Mouse (Mus musculus) right cerebral cortex, postnatal 36 days (tissue): ENCODE measurements at regions not wholly inside any gene's neighbourhood (a gene's known extent, or its start where the extent isn't known, plus 50 kb on each side); places are given as distances from the start of the nearest gene placed in this dataset.
A peak's percentile ranks its signal among the peaks of the same experiment; 100 is the strongest.

Source experiments
- DNase-seq, 2 experiments: peaks; one replicate each; pipeline ENCODE4 v3.0.0; 2022; ENCODE audit warnings: low spot score in 2 of 2, mixed read lengths in 1 of 2

GRCm38 (mm10) chr1:78050231-78050630, 146.7 kb downstream of the Pax3 start:
- no peak for DNase-seq

DNA sequence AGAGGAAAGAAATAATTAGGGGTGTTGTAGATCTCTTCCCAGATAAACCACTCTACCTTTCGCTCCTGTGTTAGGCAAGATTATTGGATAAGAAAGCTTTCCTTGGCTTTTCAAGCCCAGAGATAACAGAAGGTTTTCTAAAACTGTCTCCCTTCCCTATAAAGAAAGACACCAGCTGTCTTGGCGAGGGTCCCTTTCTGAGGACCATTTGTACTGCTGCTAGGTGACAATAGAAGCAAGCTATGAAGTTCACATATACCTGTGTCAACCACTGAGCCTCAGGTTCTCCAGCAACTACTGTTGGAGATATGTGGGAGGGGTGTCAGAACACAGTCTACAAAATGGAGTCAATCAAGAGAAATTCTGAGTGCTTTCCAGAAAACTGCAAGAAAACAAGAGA, 164.6 kb downstream of the Pax3 start:
- no peak for DNase-seq

DNA sequence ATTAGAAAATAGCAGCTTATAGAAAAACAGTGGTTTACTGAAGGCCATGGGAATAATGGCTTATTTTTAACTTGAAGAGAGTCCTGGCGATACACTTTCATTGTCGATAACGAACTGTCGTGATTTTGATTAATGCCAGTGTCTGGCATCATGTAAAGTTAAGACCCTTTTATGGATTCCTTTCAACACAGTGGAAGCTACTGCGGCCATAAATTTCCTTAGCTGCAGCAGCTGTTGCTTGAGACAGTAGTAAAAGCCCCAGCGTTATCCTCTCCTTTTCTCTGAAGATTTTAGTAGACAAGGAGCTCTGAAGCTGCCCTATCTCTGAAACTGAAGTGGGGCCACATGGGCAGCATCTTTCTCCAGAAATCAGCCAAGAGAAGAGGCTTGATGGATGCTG, 175.2 kb downstream of the Pax3 start:
- no peak for DNase-seq

GRCm38 (mm10) chr1:78021014-78021413, 175.9 kb downstream of the Pax3 start:
- no peak for DNase-seq

DNA sequence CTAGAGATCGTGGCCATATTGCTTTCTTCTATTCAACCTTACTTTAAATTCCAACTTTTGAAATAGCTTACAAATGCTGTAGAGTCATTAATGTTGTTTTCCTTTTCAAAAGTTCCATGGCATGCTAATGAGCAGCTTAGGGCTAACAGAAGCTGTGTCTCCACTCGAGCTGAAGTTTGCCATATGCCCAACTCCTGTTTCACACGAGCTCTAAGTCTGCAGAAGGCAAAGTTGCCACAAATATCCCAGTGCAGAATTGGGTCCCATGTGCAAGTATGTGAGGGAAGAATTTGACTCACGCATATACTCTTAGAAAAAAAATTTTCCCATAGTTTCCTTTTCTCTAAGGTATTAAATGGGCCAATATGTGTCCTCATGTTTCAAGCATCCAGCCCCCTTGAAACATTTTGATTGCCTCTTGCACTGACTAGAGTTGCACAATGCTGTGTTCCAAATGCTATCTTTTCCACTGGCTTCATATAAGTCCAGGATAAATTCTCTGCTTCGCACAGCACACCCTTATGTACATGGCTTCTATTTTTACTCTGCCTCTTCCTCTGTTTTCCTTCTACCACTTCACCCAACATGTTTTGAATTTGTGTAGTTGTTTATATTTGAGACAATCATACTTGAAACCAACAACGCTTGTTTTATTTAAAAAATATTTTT, 178.9 kb downstream of the Pax3 start:
- peak in 1 of 2 experiments; percentile 3 for DNase-seq

DNA sequence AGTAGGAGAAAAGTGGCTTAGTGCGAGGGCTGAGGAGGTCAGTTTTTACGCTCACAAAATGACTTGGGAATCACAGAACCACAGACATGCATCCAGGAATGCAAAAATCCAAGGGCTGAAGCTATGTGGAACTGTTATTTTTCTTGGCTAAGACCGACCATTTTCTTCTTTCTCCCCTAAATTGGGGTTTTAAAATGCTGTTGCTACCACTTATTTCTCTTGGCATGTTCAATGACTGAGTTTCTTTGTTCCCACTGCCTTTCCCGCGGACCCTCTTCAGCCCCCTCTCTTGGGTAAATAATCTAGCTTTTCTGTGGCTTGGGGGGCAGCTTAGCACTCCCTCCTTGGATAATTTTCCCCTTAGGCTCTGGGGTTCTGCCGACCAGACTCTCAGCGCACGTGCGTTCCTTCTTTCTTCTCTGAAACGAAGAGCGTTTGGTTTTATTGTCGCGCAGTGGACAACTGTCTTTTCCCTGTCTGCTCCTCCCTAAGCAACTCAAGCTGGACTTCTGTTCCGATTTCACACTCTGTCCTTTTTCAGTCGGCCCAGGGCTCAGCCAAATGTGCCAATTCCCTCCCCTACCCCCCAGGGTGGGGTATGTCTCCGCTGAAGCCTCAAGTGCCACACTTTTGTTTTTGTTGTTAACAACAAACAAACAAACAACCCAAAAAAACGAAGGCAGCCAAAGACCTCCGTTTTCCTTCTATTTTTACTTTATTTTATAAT, 180.2 kb downstream of the Pax3 start:
- no peak for DNase-seq

GRCm38 (mm10) chr1:78015999-78016398, 180.9 kb downstream of the Pax3 start:
- no peak for DNase-seq

DNA sequence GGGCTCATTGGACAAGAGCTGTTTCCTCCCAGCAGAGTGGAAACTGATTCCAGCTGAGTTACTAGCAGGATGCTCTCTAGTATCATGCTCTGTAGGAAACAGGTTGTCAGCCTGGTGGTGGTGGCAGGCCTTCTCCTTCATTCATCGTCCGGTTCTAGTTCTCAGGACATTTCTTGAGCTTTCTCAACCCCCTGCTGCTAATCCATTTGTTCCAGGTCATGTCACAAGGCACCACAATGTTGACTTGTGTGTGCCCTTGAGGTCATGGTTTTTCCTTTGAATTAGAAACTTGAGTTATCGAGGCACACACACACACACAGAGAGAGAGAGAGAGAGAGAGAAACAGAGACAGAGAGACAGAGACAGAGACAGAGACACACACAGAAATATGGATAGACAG, 183.5 kb downstream of the Pax3 start:
- no peak for DNase-seq

GRCm38 (mm10) chr1:78008811-78009410, 188.0 kb downstream of the Pax3 start:
- no peak for DNase-seq

- no peak for DNase-seq
Measured at GRCm38 (mm10) chr1:78004376-78004775, 192.6 kb downstream of the Pax3 start.

DNA sequence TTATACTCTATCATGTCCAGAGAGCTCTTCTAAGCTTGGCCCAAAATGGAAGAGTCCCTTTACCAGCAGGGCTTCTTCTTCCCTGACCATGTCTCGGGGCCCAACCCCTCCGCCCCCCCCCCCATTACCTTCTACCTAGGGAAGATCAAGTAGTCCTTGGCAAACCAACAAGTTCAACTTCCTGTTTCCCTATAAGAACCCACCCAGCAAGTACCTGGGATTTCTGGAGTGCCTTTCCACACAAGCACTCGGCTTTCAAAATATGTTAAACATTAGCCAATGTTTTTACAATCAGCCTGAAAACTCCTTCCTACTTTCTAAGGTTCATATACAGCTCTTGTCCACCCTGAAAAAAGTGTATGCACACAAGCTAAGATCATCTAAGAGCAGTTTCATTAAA, 198.2 kb downstream of the Pax3 start:
- DNase-seq = no peak

GRCm38 (mm10) chr1:77981528-77981927, 215.4 kb downstream of the Pax3 start:
- DNase-seq = no peak

GRCm38 (mm10) chr1:77978696-77979095, 218.2 kb downstream of the Pax3 start:
- DNase-seq = peak; percentile 46 to 58

DNA sequence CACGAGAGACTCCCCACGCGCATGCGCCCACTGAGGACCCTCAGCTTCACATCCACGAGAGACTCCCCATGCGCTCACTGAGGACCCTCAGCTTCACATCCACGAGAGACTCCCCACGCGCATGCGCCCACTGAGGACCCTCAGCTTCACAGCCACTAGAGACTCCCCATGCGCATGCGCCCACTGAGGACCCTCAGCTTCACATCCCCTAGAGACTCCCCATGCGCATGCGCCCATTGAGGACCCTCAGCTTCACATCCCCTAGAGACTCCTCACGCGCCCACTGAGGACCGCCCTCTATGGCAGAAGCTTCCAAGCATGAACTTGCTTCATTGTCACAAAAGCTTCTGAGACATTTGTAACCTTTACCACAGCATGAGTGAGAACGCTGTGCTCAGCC, 221.0 kb downstream of the Pax3 start:
- no peak for DNase-seq

- DNase-seq = peak in 1 of 2 experiments; percentile 3
Measured at GRCm38 (mm10) chr1:77972301-77972717, 224.6 kb downstream of the Pax3 start.

GRCm38 (mm10) chr1:77964656-77965335, 232.1 kb downstream of the Pax3 start:
- no peak for DNase-seq

DNA sequence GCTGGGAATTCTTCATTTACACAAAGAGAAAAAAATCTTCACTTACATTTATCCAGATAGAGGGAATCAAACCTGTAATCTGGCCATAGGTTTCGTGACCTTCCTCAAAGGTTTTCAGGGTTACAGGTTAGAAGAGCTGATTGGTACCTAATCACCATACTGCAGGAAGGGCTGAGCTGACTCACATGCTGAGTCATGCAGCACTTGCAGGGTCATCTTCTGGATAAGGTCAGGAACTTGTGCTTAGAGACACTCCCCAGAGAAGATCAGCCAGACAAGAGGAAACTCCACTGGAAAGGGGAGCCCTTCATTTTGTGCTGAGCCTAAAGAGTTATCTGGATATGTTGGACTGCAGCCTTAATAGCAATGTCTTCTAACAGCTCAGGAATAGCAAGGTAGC, 237.6 kb downstream of the Pax3 start:
- DNase-seq = no peak

DNA sequence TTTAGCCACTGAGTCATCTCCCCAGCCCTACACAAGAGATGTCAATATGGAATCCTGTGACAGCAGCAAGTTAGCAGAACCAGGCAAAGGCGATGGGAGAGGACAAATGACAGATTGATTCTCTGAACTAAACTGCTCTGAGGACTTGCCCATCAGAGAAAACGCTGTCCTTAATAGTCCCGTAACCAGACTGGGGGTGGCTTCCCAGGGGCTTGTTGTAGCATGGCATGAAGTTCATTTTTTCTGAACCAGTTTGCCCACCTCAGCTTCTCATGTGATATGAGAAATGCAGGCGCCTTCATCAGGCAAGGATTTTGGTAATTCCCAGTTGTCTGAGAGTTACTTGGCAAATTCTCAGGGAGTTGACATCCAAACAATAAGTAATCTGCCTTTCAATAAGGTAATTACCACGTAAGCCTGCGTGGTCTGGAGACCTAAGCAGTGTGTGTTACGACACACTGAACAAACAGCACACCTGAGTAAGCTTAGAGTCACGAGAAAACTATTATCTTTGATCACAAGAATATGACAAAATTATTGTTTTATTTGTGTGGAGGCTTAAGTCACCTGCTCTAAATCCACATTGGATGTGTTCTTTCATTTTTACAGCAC, 239.7 kb downstream of the Pax3 start:
- no peak for DNase-seq

- DNase-seq = no peak
Measured at GRCm38 (mm10) chr1:77947894-77948293, 249.0 kb downstream of the Pax3 start.

DNA sequence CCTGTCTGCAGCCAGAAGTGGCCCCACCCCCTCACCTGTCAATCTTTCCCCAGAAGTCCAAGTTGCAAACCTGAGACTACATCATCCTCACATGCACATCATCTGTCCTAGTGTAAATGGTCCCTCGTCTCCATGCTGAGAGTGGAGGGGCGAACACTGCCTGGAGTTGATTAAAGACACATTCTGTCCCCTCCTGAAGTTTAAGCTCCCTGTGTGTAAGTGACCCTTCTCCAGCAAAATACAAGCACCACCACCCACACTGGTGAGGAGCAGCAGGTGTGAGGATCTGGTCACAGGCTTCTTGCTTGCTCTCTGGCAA, 252.6 kb downstream of the Pax3 start:
- no peak for DNase-seq

DNA sequence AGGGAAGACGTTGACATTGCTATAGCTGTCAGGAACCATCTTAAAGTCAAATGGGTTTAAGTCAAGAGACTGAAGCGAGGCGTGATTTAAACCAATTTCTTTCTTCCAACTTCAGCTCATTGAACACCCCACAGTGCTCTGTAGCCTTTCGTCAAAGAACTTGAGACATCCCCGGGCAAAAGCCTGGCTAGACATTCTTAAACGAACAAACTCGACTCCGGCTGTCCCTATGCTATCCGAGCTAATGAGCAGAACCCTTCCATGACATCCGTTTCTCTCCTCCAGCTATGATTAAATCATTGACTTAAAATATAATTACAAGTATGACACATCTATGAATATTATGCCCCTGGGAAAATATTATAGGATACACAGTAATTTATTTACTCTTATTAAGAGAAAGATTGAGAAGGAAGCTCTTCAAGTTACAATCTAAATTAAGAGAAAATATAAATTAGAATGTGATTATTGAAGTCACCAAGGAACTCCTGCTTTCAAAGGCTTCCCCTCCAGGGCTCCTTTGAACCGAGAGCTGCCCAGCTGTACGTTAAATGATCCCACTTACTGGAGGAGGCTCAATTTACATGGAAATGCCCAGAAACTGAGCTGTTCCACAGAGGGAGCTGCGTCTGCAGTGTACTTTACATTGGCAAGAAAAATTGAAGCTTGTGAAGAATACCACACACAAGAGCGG, 253.2 kb downstream of the Pax3 start:
- no peak for DNase-seq

- DNase-seq = no peak
Measured at GRCm38 (mm10) chr1:77943101-77943500, 253.8 kb downstream of the Pax3 start.
